Mouse (Mus musculus): ENCODE results near the gene Gm11009. TPM values are rescaled to one million over a fixed set of nuclear protein-coding genes. Genes with fewer than 3 reads are reported as not detected.
"Not testable (repeated sequence)": the region's sequence is repeated elsewhere in the genome, so short reads cannot be mapped to it uniquely, and the experiment has no call there.

Gene Gm11009
- not detected for total RNA-seq (2022)

DNA sequence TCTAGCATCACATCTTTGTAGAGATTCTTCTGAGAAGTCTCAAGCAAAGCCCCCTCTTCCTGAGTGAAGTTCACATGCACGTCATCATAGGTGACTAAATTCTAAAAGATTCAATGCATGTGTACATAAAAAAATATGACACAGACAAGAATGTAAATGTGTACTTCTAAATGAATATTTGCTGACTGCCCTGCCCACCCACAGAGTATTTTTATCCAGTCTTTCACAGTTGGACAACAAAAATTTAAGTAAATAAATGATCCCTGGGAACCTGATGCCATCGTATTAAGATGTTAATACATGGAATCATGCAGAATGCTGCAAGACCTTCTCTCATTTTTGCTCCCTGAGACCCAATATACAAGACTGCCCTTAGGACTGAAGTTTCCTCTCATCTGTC lies at the start of gene Gm11009:
Gm11009 (minus strand) TSS at position 101 of the 400 bp plus-strand sequence.
- DNase-seq (ENCODE audit: low spot score) = not testable (repeated sequence)

Other genes starting within 250 kb of the Gm11009 start
- gene Gm2004, start 169.7 kb downstream of the Gm11009 start, total RNA-seq (2022) = 10 to 100 TPM; 16.9 to 59.8 (median 50.7) TPM
- 1 to 10 TPM in 2 of 4 experiments, not detected in 2; 1.8 to 4.5 TPM for gene 2210418O10Rik, start 92.9 kb downstream of the Gm11009 start, total RNA-seq (2022)
- 10 to 100 TPM; 24.3 to 31.4 (median 29.5) TPM for gene Gm14435, start 104.1 kb upstream of the Gm11009 start, total RNA-seq (2022)
- gene Gm14434, start 167.3 kb upstream of the Gm11009 start, total RNA-seq (2022) = not detected
- gene Zfp967, start 201.6 kb upstream of the Gm11009 start, total RNA-seq (2022) = not detected

Measured in heart, adult 8-10 months (tissue).